Mouse (Mus musculus): ENCODE data around the gene Maml1. TPM values are rescaled to one million over a fixed set of nuclear protein-coding genes. Genes with fewer than 3 reads are reported as not detected.

The Maml1 gene
- polyA plus RNA-seq, 1 experiment from 2014 or later = 5.8 TPM

- H3K9me3 ChIP-seq (replicated peaks; ENCODE audit: control insufficient read depth, low read length) = no peaks in the 10 kb centered on the region
- H3K4me1 ChIP-seq (ENCODE audit: control insufficient read depth, insufficient read depth, low read length) = peaks cover 18% of the 10 kb centered on the region
- 13% methylated on average over 20 of the region's 20 CpGs for WGBS
- no peaks in the 10 kb centered on the region for H3K27me3 ChIP-seq (replicated peaks; ENCODE audit: control insufficient read depth, insufficient read depth, low read length)
- DNase-seq (ENCODE audit: low spot score) (no peak), ATAC-seq (no peak)
- H3K27ac ChIP-seq (ENCODE audit: low read depth, low read length) = 0 out of 2 replicates have a peak overlapping the region, but pooled peaks have one; percentile 97
- H3K36me3 ChIP-seq (ENCODE audit: control insufficient read depth, insufficient read depth, low read length) = peaks cover 26% of the 10 kb centered on the region
- peak overlapping the region; percentile 98 for H3K4me3 ChIP-seq (ENCODE audit: low read depth, low read length)
- peak overlapping the region; percentile 97 for H3K9ac ChIP-seq (ENCODE audit: low read length)
- H3K4me2 ChIP-seq (ENCODE audit: low read length) = peak overlapping the region; percentile 74
These were observed 1.5 kb downstream of the Maml1 start for GRCm38 (mm10) chr11:50290486-50291225.

- Histone ChIP-seq H3K4me1 (ENCODE audit: control insufficient read depth, insufficient read depth, low read length) (peaks cover 14% of the 10 kb centered on the region), H3K9ac (ENCODE audit: low read length) (no peak overlapping the region), H3K27ac (ENCODE audit: low read depth, low read length) (no peak overlapping the region), H3K36me3 (ENCODE audit: control insufficient read depth, insufficient read depth, low read length) (peaks cover 12% of the 10 kb centered on the region; the same call in 1 of the 2 replicates), H3K4me3 (ENCODE audit: low read depth, low read length) (no peak overlapping the region), H3K4me2 (ENCODE audit: low read length) (no peak overlapping the region), H3K27me3 (replicated peaks; ENCODE audit: control insufficient read depth, insufficient read depth, low read length) (no peaks in the 10 kb centered on the region), H3K9me3 (replicated peaks; ENCODE audit: control insufficient read depth, low read length) (no peaks in the 10 kb centered on the region)
- WGBS = 92% methylated on average over 1 of the region's 1 CpGs
- no peak for DNase-seq (ENCODE audit: low spot score)
- ATAC-seq = no peak
These were observed 5.7 kb downstream of the Maml1 start for GRCm38 (mm10) chr11:50286428-50286827.

GRCm38 (mm10) chr11:50285696-50286095 is 6.4 kb downstream of the Maml1 start:
- no peak overlapping the region for H3K9ac ChIP-seq (ENCODE audit: low read length)
- H3K36me3 ChIP-seq (ENCODE audit: control insufficient read depth, insufficient read depth, low read length) = peaks cover 17% of the 10 kb centered on the region
- H3K4me2 ChIP-seq (ENCODE audit: low read length) = no peak overlapping the region
- H3K4me3 ChIP-seq (ENCODE audit: low read depth, low read length) = no peak overlapping the region
- 94% methylated on average over 7 of the region's 7 CpGs for WGBS
- H3K27me3 ChIP-seq (replicated peaks; ENCODE audit: control insufficient read depth, insufficient read depth, low read length) = no peaks in the 10 kb centered on the region
- no peak overlapping the region for H3K27ac ChIP-seq (ENCODE audit: low read depth, low read length)
- H3K9me3 ChIP-seq (replicated peaks; ENCODE audit: control insufficient read depth, low read length) = no peaks in the 10 kb centered on the region
- peaks cover 12% of the 10 kb centered on the region for H3K4me1 ChIP-seq (ENCODE audit: control insufficient read depth, insufficient read depth, low read length)
- no peak for ATAC-seq
- DNase-seq (ENCODE audit: low spot score) = no peak

GRCm38 (mm10) chr11:50285263-50285662 is 6.8 kb downstream of the Maml1 start:
- Histone ChIP-seq H3K9ac (ENCODE audit: low read length) (no peak overlapping the region), H3K27ac (ENCODE audit: low read depth, low read length) (no peak overlapping the region), H3K4me2 (ENCODE audit: low read length) (no peak overlapping the region), H3K9me3 (replicated peaks; ENCODE audit: control insufficient read depth, low read length) (no peaks in the 10 kb centered on the region), H3K27me3 (replicated peaks; ENCODE audit: control insufficient read depth, insufficient read depth, low read length) (no peaks in the 10 kb centered on the region), H3K4me1 (ENCODE audit: control insufficient read depth, insufficient read depth, low read length) (peaks cover 8% of the 10 kb centered on the region), H3K36me3 (ENCODE audit: control insufficient read depth, insufficient read depth, low read length) (peaks cover 21% of the 10 kb centered on the region), H3K4me3 (ENCODE audit: low read depth, low read length) (no peak overlapping the region)
- DNase-seq (ENCODE audit: low spot score) (no peak), ATAC-seq (no peak)
- WGBS = 94% methylated on average over 5 of the region's 5 CpGs

DNA sequence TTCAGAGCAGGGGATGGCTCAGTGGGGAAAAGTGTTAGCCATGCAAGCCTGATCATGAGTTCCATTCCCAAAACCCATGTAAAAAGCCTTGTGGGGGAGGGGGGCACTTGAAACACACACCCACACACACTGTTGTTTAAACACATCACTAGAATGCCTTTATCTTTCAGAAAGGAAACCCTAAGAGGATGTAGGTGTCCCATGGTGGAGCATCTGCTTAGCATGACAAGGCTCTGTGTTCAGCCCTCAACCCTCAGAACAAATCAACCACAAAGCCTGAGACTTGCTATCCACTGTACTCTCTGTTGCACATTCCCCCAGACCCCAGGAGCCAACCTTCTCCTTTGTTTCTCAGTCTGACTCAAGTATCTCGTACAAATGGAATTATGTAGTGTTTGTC is 12.1 kb downstream of the Maml1 start:
- ATAC-seq (no peak), DNase-seq (ENCODE audit: low spot score) (no peak)
- H3K4me2 ChIP-seq (ENCODE audit: low read length) = no peak overlapping the region
- no peak overlapping the region for H3K4me3 ChIP-seq (ENCODE audit: low read depth, low read length)
- no peaks in the 10 kb centered on the region for H3K9me3 ChIP-seq (replicated peaks; ENCODE audit: control insufficient read depth, low read length)
- H3K9ac ChIP-seq (ENCODE audit: low read length) = no peak overlapping the region
- H3K4me1 ChIP-seq (ENCODE audit: control insufficient read depth, insufficient read depth, low read length) = no peaks in the 10 kb centered on the region
- peaks cover 9% of the 10 kb centered on the region for H3K36me3 ChIP-seq (ENCODE audit: control insufficient read depth, insufficient read depth, low read length)
- 77% methylated on average over 1 of the region's 1 CpGs for WGBS
- H3K27ac ChIP-seq (ENCODE audit: low read depth, low read length) = no peak overlapping the region
- no peaks in the 10 kb centered on the region for H3K27me3 ChIP-seq (replicated peaks; ENCODE audit: control insufficient read depth, insufficient read depth, low read length)

GRCm38 (mm10) chr11:50279005-50279404 is 13.1 kb downstream of the Maml1 start:
- no peak overlapping the region for H3K4me2 ChIP-seq (ENCODE audit: low read length)
- no peak for DNase-seq (ENCODE audit: low spot score)
- H3K4me3 ChIP-seq (ENCODE audit: low read depth, low read length) = no peak overlapping the region
- no peak overlapping the region for H3K9ac ChIP-seq (ENCODE audit: low read length)
- no peaks in the 10 kb centered on the region for H3K9me3 ChIP-seq (replicated peaks; ENCODE audit: control insufficient read depth, low read length)
- peaks cover 9% of the 10 kb centered on the region for H3K36me3 ChIP-seq (ENCODE audit: control insufficient read depth, insufficient read depth, low read length)
- no peaks in the 10 kb centered on the region for H3K27me3 ChIP-seq (replicated peaks; ENCODE audit: control insufficient read depth, insufficient read depth, low read length)
- no peak overlapping the region for H3K27ac ChIP-seq (ENCODE audit: low read depth, low read length)
- ATAC-seq = no peak
- WGBS = 94% methylated on average over 4 of the region's 4 CpGs
- no peaks in the 10 kb centered on the region for H3K4me1 ChIP-seq (ENCODE audit: control insufficient read depth, insufficient read depth, low read length)

- Histone ChIP-seq H3K9ac (ENCODE audit: low read length) (no peak overlapping the region), H3K4me2 (ENCODE audit: low read length) (no peak overlapping the region), H3K27me3 (replicated peaks; ENCODE audit: control insufficient read depth, insufficient read depth, low read length) (no peaks in the 10 kb centered on the region), H3K9me3 (replicated peaks; ENCODE audit: control insufficient read depth, low read length) (no peaks in the 10 kb centered on the region), H3K4me1 (ENCODE audit: control insufficient read depth, insufficient read depth, low read length) (no peaks in the 10 kb centered on the region), H3K36me3 (ENCODE audit: control insufficient read depth, insufficient read depth, low read length) (peaks cover 9% of the 10 kb centered on the region), H3K4me3 (ENCODE audit: low read depth, low read length) (no peak overlapping the region), H3K27ac (ENCODE audit: low read depth, low read length) (no peak overlapping the region)
- no peak for DNase-seq (ENCODE audit: low spot score)
- WGBS = 91% methylated on average over 6 of the region's 6 CpGs
- no peak for ATAC-seq
These were observed 14.4 kb downstream of the Maml1 start for GRCm38 (mm10) chr11:50277706-50278105.

- no peak overlapping the region for H3K9ac ChIP-seq (ENCODE audit: low read length)
- DNase-seq (ENCODE audit: low spot score) (no peak), ATAC-seq (no peak)
- H3K4me2 ChIP-seq (ENCODE audit: low read length) = no peak overlapping the region
- H3K4me3 ChIP-seq (ENCODE audit: low read depth, low read length) = no peak overlapping the region
- H3K27me3 ChIP-seq (replicated peaks; ENCODE audit: control insufficient read depth, insufficient read depth, low read length) = no peaks in the 10 kb centered on the region
- no peaks in the 10 kb centered on the region for H3K9me3 ChIP-seq (replicated peaks; ENCODE audit: control insufficient read depth, low read length)
- H3K4me1 ChIP-seq (ENCODE audit: control insufficient read depth, insufficient read depth, low read length) = no peaks in the 10 kb centered on the region
- H3K27ac ChIP-seq (ENCODE audit: low read depth, low read length) = no peak overlapping the region
- H3K36me3 ChIP-seq (ENCODE audit: control insufficient read depth, insufficient read depth, low read length) = peaks cover 9% of the 10 kb centered on the region
These were observed 15.1 kb downstream of the Maml1 start for GRCm38 (mm10) chr11:50277025-50277424.

DNA sequence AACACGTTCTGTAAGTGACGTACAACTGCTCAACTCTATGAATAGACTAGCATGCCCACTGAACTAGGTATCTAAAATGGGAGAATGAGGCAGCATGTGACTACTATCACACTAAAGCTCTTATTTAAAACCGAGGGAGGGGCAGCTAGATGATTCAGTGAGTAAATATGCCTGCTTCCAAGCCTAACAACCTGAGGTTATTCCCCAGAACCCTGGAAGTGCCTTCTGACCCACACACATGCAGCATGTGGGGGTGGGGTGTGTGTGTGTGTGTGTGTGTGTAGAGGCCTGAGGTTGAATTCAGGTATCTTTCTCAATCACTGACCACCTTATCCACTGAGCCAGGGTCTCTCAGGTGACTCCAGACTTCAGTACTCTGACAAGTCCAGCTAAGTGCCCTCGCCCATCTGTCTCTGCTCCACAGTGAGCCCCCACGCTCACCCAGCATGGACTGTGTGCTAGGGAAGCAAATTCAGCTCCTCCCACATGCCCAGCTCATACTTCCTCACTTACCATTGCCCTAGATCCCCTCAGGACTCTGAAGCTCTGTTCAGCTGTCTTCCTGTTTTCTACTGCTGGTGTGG is 16.5 kb downstream of the Maml1 start:
- no peaks in the 10 kb centered on the region for H3K9me3 ChIP-seq (replicated peaks; ENCODE audit: control insufficient read depth, low read length)
- no peak overlapping the region for H3K4me3 ChIP-seq (ENCODE audit: low read depth, low read length)
- no peak for ATAC-seq
- WGBS = 89% methylated on average over 5 of the region's 5 CpGs
- no peak overlapping the region for H3K4me2 ChIP-seq (ENCODE audit: low read length)
- no peak overlapping the region for H3K9ac ChIP-seq (ENCODE audit: low read length)
- no peak for DNase-seq (ENCODE audit: low spot score)
- no peak overlapping the region for H3K27ac ChIP-seq (ENCODE audit: low read depth, low read length)
- H3K36me3 ChIP-seq (ENCODE audit: control insufficient read depth, insufficient read depth, low read length) = peaks cover 4% of the 10 kb centered on the region; the same call in 1 of the 2 replicates
- no peaks in the 10 kb centered on the region for H3K4me1 ChIP-seq (ENCODE audit: control insufficient read depth, insufficient read depth, low read length)
- no peaks in the 10 kb centered on the region for H3K27me3 ChIP-seq (replicated peaks; ENCODE audit: control insufficient read depth, insufficient read depth, low read length)
